Mouse (Mus musculus) lung, postnatal 10 days (tissue): ENCODE results near the gene Tsc22d4.
"Not testable (repeated sequence)": the region's sequence is repeated elsewhere in the genome, so short reads cannot be mapped to it uniquely, and the experiment has no call there.

ENCODE experiments used
- DNase-seq: peaks from one replicate; pipeline ENCODE4 v3.0.0; 2021

Tsc22d4 gene

GRCm38 (mm10) chr5:137742048-137742447, 3.5 kb upstream of the Tsc22d4 start:
- DNase-seq: no peak

- no peak for DNase-seq
These were observed 2.7 kb upstream of the Tsc22d4 start for GRCm38 (mm10) chr5:137742836-137743235.

DNA sequence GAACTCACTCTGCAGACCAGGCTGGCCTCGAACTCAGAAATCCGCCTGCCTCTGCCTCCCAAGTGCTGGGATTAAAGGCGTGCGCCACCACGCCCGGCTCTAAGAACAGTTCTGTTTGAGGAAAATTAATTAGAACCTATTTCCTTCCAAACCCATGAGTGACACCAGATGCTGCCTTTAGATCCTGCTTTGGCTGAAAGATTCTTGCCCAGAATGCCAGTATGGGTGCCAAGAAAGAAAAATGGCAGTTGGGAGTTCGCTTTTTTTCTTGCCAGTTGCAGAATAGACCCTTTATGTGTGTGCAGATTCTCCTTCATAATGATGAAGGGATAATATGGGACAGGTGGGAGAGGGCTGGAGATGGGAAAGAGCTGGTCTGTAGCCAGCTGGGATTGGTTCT, 1.3 kb upstream of the Tsc22d4 start:
- no peak for DNase-seq

DNA sequence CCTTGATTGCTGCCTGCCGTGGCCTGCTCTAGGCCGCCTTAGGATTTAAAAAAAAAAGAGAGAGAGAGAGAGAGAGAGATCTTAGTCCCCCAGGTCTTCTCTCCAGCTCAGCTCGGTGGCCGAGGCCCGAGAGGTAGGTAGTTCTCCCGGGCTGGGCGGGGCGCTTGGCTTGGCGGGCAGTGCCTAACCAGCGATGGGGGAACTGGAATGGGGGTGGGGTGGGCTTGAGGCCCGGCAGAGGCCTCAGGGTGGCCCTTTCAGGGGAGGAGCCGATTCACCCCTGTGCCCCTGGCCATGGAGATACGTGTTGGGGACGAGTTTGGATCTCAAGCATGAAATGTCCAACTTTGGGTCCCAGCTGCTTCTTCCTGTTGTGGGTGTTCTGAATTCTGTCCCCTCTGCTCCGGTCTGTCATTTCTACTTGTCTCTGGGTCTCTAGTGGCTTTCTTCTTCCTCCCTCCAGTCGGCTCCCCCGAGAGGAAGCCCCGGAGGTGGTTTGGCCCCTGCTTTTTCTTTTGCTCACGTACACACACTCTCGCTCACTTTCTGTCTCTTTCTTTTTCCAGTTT, 836 bp downstream of the Tsc22d4 start:
- DNase-seq: peak; percentile 84

GRCm38 (mm10) chr5:137746851-137747325, 1.4 kb downstream of the Tsc22d4 start:
- peak; percentile 39 for DNase-seq

DNA sequence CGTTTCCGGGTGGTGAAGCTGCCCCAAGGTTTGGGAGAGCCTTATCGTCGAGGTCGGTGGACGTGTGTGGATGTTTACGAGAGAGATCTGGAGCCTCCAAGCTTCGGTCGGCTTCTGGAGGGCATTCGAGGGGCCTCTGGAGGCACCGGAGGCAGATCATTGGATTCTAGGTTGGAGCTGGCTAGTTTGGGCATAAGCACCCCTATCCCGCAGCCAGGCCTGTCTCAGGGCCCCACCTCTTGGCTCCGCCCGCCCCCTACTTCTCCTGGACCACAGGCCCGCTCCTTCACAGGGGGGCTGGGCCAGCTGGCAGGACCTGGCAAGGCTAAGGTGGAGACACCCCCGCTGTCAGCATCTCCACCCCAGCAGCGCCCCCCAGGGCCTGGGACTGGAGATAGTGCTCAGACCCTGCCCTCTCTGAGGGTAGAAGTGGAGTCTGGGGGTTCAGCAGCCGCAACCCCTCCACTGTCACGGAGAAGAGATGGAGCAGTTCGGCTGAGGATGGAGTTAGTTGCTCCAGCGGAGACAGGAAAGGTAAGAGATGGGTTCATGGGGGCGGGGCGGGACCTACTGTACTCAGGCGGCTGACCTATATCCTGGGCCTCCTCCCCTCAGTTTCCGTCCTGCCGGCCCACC, 1.9 kb downstream of the Tsc22d4 start:
- peak; percentile 67 for DNase-seq

DNA sequence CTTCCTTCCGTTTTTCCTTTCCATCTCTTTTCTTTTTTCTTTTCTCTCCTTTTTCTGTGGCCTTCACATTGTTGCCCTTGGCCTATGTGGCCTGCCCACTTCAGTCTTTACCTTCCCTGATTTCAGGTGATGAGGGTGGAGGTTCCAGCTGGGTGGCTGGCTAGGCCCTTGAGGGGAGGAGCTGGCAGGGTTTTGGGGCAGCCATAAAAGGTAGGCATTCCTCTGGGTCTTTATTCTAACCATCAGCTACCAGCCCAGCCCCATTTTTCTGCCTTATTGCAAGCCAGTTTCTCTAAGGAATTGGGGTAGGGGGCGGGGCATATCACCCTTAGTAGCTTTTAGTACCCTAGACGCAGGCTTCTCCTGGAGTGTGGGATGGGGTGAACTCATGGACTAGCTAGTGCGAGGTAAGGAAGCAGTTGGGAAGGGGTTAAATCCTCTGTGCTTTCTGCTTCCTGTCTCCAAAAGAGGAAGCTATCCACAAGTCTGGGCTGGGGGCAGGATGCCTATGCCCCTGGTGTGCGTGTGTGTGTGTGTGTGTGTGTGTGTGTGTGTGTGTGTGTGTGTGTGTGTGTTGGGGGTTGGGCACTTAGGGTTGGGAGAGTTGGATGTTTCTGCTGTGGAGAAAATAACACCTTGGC, 2.7 kb downstream of the Tsc22d4 start:
- DNase-seq: peak; percentile 64

- peak; percentile 50 for DNase-seq
These were observed 3.8 kb downstream of the Tsc22d4 start for GRCm38 (mm10) chr5:137749196-137749836.

DNA sequence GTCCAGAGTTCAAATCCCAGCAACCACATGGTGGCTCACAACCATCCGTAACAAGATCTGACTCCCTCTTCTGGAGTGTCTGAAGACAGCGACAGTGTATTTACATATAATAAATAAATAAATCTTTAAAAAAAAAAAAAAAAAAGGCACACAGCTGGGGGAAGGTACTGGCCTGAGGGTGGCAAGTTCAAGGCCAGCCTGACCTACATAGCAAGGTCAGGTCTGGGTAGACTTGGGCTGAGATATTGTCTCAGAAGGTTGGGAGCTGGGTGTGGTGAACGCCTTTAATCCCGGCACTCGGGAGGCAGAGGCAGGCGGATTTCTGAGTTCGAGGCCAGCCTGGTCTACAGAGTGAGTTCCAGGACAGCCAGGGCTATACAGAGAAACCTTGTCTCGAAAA, 4.7 kb downstream of the Tsc22d4 start:
- DNase-seq: not testable (repeated sequence)

- DNase-seq: no peak
These were observed 5.8 kb downstream of the Tsc22d4 start for GRCm38 (mm10) chr5:137751221-137751887.

DNA sequence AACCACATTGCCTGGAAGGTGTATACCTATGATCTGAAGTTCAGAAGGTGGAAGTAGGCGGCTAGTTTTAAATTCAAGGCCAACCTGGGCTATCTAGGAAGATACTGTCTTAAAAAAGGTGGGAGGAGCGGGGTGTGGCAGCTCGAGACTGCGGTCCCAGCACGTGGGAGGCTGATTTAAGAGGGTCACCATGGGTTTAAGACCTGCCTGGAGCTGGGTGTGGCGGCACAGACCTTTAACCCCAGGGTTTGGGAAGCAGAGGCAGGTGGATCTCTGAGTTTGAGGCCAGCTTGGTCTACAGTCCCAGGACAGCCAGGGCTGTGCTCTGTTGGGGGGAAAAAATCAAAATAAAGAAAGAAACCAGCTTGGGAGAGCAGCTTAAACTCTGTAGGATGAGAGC, 6.5 kb downstream of the Tsc22d4 start:
- no peak for DNase-seq

DNA sequence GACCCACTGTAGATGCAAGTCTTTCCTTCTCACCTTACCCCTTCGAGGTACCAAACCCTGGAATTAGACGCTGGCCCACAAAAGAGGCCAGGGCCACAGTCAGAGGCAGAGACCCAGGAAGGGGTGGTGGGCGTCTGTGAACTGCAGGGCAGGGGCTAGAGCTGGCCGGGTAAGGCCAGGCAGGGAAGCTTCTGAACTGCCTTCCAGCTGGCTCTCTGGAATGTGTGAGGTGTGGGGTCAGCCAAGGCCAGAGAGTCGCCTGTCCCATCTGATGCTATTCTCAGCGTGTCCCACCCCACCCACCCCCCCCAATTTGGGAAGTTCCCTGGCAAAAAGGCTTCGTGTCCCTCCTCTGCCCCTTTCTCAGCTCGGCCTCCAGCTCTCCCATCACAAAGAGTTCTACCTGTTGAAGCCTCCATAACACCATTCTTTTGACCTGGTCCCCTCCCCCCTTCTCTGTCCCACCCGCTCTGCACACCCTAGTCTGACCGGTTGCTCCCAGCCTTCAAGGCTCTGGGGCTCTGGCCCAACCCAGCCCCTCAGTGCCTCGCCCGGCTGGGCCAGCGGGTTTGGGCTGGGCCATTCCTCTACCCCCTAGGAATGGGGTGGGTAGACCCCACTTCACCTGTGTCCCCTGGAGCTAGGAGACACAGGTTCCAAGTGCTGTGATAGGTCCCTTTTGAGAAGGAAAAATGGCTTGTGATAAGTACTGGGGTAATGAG, 7.7 kb downstream of the Tsc22d4 start:
- no peak for DNase-seq

- DNase-seq: no peak
These were observed 9.9 kb downstream of the Tsc22d4 start for GRCm38 (mm10) chr5:137755425-137755824.

GRCm38 (mm10) chr5:137756106-137756505, 10.6 kb downstream of the Tsc22d4 start:
- no peak for DNase-seq

GRCm38 (mm10) chr5:137756882-137757661, 11.5 kb downstream of the Tsc22d4 start:
- DNase-seq: peak; percentile 92

- peak; percentile 62 for DNase-seq
These were observed 12.4 kb downstream of the Tsc22d4 start for GRCm38 (mm10) chr5:137757887-137758286.

GRCm38 (mm10) chr5:137758921-137759534, 13.5 kb downstream of the Tsc22d4 start:
- no peak for DNase-seq

GRCm38 (mm10) chr5:137759971-137760412, 14.5 kb downstream of the Tsc22d4 start:
- DNase-seq: peak; percentile 92

DNA sequence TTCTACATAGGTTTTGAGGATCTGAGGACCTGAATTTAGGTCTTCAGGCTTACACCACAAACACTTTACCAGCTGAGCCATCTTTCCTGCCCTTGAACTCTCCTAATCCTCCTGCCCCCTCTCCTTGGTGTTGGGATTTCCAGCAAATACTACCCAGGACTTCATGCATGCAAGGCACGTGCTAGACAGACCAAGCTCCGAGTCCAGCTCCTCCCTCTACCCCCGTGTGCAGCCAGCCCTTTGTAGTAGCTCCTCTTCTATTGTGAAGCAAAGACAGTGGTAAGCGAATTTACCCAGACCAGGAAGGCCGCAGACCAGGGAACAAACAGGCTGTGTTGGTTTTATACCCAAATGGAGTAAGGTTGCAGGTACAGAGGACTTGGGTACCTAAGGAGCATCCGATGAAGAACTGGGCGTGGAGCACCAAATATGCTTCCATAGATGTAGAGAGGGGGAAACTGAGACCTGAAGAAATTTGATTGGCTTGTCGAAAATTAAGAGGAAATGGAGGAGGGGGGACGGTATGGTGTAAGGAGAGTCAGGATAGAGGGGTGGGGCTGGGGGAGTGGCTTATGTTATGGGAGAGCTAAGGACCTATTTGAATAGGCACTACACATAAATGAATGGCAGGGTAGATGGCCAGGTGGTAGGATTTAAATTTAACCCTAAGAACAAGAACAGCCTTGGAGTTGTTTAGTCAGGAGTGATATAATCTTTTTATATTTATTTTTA, 19.2 kb downstream of the Tsc22d4 start:
- no peak for DNase-seq

DNA sequence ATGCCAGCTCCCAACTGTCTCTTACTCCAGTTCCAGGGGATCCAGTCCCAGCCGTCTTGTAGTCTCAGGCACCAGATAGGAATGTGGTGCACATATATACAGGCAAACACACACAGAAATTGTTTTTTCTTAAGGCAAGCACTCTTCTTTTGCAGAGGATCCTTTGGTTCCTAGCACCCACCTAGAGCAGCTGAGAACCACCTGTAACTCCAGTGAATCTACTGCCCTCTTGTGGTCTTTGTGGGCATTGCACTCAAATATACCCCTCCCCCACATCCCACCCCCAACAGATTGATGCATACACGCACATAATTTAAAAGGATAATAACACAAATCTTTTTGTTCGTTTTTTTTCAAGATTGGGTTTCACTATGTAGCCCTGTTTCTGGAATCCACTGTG, 20.7 kb downstream of the Tsc22d4 start:
- no peak for DNase-seq
